Mouse (Mus musculus): Measurements from ENCODE around the gene Trat1.

Gene Trat1

GRCm38 (mm10) chr16:48720259-48720658 is 51.6 kb downstream of the Trat1 start:
- DNase-seq (ENCODE audit: low spot score in 2 of 2): no peak

GRCm38 (mm10) chr16:48719679-48720078 is 52.1 kb downstream of the Trat1 start:
- DNase-seq (ENCODE audit: low spot score in 2 of 2): no peak

GRCm38 (mm10) chr16:48716343-48716742 is 55.5 kb downstream of the Trat1 start:
- DNase-seq (ENCODE audit: low spot score in 2 of 2): no peak

GRCm38 (mm10) chr16:48701896-48702295 is 69.9 kb downstream of the Trat1 start:
- no peak for DNase-seq (ENCODE audit: low spot score in 2 of 2)
